Mouse (Mus musculus) embryonic facial prominence, embryonic 15.5 days (tissue): Measurements from ENCODE around the gene Raly. TPM values are rescaled to one million over a fixed set of nuclear protein-coding genes. Genes with fewer than 3 reads are reported as not detected.

Source experiments
- ATAC-seq: fragments of 200-750 bp; cut with Nextera tagmentation; 2 replicates; pipeline ENCODE4 v1.8.0; 2017; ENCODE audit warnings: low read depth, moderate TSS enrichment; ENCODE audit not compliant: insufficient number of reproducible peaks, low FRiP score, low TSS enrichment
- H3K27ac ChIP-seq: fragments of 300-500 bp; sonication (generic); replicated peaks from 2 replicates; pipeline ENCODE4 v1.5.1; 2015; ENCODE audit warnings: mild to moderate bottlenecking, inconsistent platforms
- H3K27me3 ChIP-seq: fragments of 300-500 bp; sonication (generic); 2 replicates; pipeline ENCODE4 v1.6.1; 2015; ENCODE audit warnings: inconsistent platforms
- H3K36me3 ChIP-seq: fragments of 300-500 bp; sonication (generic); 2 replicates; pipeline ENCODE4 v1.6.1; 2015; ENCODE audit warnings: mild to moderate bottlenecking, inconsistent platforms
- H3K4me1 ChIP-seq: fragments of 300-500 bp; sonication (generic); 2 replicates; pipeline ENCODE4 v1.6.1; 2015; ENCODE audit warnings: inconsistent platforms
- H3K4me2 ChIP-seq: fragments of 300-500 bp; sonication (generic); replicated peaks from 2 replicates; pipeline ENCODE4 v1.6.1; 2015; ENCODE audit warnings: mild to moderate bottlenecking, inconsistent platforms
- H3K4me3 ChIP-seq: fragments of 300-500 bp; sonication (generic); replicated peaks from 2 replicates; pipeline ENCODE4 v1.5.1; 2015; ENCODE audit warnings: mild to moderate bottlenecking, inconsistent platforms
- H3K9ac ChIP-seq: fragments of 300-500 bp; sonication (generic); 2 replicates; pipeline ENCODE4 v1.6.1; 2015; ENCODE audit warnings: inconsistent platforms
- H3K9me3 ChIP-seq: fragments of 300-500 bp; sonication (generic); replicated peaks from 2 replicates; pipeline ENCODE4 v1.6.1; 2016; ENCODE audit warnings: inconsistent platforms
- WGBS: fragments of 180-500 bp; shearing (Covaris S2); methylation state at CpG from one replicate; pipeline ENCODE4 v1.1.7; 2015; 5-methylcytosine and 5-hydroxymethylcytosine counted together
- polyA plus RNA-seq: library from polyadenylated mRNA; unstranded; fragments of >200 nt; fragmentation: Nextera tagmentation; extraction: Ambion mirVana; gene quantifications from 2 replicates; pipeline ENCODE4 v1.2.1, GENCODE M21; 2015

Raly gene
- 49.4 TPM in 2 replicates for polyA plus RNA-seq

DNA sequence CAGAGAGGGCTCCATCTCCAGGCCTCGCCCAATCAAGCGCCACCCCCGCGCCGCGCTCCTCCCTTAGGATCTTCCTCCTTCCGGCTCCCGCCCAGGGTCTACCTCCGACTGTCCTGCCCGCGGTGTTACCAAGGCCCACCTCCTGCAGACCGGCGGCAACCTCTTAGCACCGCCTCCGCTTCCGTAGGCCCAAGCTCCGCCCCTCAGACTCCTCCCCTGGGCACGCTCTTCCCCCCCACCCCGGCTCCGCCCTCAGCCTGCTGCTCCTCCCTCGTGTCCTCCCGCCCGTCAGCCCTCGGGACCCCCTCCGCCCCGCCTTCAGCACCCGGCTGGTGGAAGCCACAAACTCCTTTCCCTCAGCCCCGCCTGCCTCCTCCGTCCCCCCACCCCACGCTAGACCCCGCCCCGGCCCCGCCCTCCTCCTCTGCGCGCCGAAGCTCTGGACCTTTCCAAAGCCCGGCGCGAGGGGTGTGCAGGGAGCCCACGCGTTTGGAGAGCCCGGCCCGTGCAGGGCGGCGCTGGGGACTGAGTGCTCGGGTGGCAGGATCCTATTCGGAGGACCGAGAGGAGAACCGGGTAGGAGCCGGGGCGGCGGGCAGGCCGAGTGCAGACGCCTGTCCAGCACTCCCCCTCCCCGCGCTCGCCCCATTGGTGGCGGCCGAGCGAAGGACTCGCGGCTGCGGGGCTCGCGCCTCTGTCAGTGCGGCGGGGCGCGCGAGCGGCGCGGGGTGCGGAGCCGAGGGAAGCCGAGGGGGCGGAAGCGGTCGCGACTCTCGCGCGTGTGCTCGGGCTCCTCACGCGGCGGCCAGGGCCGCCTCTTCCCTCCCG, at the start of gene Raly, which contains the start of gene a:
Raly (plus strand) TSS at position 441 of the 828 bp plus-strand sequence.
a (plus strand) TSS at position 747 of the 828 bp plus-strand sequence.
- peaks cover 34% of the 10 kb centered on the region for H3K4me1 ChIP-seq
- under 1% methylated on average over 88 of the region's 89 CpGs for WGBS
- peak within 1 kb of the TSS; percentile 99 for H3K27ac ChIP-seq
- peak within 1 kb of the TSS; percentile 98 for H3K9ac ChIP-seq
- ATAC-seq = peak; percentile 97
- H3K4me2 ChIP-seq = peak within 1 kb of the TSS; percentile 65
- H3K9me3 ChIP-seq = no peaks in the 10 kb centered on the region
- no peaks in the 10 kb centered on the region for H3K36me3 ChIP-seq
- H3K27me3 ChIP-seq = no peaks in the 10 kb centered on the region
- H3K4me3 ChIP-seq = peak within 1 kb of the TSS; percentile 100

DNA sequence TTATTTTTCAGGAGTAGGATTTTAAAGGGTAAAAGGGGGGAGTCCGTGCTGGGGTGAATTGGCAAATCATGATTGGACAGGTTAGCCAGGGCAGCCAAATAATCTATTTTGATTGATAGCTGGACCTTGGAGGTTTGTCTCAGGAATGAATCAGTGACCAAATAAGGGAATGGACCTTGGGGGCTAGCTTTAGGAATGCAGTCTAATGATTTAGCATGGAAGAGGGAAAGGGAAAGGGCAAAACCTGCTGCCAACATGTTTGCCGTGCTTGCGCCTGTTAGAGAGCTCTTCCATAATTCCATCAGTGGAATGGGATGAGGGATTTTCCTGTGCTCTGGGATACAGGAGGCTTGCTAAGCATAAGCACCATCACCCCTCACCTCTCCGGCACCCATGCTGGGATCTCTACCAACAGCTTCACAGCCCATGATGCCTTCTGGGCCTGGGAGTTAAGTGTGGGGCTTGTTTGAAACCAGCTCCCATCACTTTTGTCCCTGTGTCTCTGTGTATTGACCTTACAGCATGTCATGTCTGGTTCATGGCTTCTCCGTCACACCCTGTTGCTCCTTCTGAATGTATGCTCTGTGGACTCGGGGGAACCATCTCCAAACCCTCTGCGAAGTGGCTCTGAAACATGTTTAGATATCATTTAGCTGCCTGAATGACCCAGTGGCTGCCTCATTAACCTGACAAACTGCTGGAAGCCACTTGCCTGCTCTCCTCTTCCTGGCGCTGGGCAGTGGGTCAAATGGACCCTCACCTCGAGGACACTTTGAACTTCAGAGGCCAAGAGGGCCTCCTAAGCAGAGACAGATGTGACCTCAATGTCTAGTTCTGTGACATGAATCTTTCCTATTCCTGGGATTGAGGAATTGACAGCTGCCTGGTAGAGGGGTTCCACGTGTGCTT, 47.7 kb upstream of the Raly start:
- Histone ChIP-seq H3K9me3 (no peaks in the 10 kb centered on the region), H3K27me3 (no peaks in the 10 kb centered on the region), H3K4me2 (no peak overlapping the region), H3K36me3 (no peaks in the 10 kb centered on the region), H3K4me3 (no peak overlapping the region), H3K4me1 (no peaks in the 10 kb centered on the region), H3K27ac (no peak overlapping the region), H3K9ac (no peak overlapping the region)
- no peak for ATAC-seq
- 49% methylated on average over 10 of the region's 10 CpGs for WGBS

DNA sequence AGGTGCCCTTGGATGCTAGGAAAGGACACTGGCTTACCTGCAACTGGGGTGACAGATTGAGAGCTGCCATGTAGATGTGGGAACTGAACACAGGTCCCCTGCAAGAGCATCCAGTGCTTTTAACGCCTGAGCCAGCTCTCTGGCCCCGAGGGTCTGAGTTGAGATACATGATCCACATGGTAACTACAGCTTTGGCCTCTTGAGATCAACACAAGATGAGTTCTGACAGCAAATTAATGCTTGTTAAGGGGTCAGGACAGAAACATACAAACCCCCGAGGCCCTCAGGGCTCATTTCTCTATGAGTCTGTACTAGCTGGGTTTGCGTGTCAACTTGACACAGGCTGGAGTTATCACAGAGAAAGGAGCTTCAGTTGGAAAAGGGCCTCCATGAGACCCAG, 47.0 kb upstream of the Raly start:
- Histone ChIP-seq H3K4me2 (no peak overlapping the region), H3K27me3 (no peaks in the 10 kb centered on the region), H3K4me3 (no peak overlapping the region), H3K9ac (no peak overlapping the region), H3K36me3 (no peaks in the 10 kb centered on the region), H3K27ac (no peak overlapping the region), H3K4me1 (peaks cover 3% of the 10 kb centered on the region), H3K9me3 (no peaks in the 10 kb centered on the region)
- 23% methylated on average over 4 of the region's 4 CpGs for WGBS
- ATAC-seq = no peak

DNA sequence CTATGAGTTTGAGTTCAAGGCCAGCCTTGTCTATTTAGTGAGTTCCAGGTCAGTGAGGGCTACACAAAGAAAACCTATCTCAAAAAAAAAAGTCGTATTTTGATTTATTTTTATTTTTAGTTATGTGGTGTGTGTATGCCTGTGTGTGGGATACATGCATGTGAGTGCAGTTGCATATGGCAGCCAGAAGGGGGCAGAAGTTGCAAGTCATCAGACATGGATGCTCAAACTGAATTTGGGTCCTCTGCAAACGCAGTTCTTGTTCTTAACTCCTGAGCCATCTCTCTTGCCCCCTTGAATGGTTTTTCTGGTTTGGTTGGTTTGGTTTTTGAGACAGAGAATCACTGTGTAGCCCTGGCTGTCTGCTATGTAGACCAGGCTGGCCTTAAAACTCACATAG, 42.5 kb upstream of the Raly start:
- no peaks in the 10 kb centered on the region for H3K27me3 ChIP-seq
- H3K4me1 ChIP-seq = peaks cover 14% of the 10 kb centered on the region
- no peak overlapping the region for H3K27ac ChIP-seq
- no peak overlapping the region for H3K4me2 ChIP-seq
- no peaks in the 10 kb centered on the region for H3K36me3 ChIP-seq
- 90% methylated on average over 2 of the region's 2 CpGs for WGBS
- no peaks in the 10 kb centered on the region for H3K9me3 ChIP-seq
- H3K9ac ChIP-seq = no peak overlapping the region
- ATAC-seq = no peak
- no peak overlapping the region for H3K4me3 ChIP-seq

DNA sequence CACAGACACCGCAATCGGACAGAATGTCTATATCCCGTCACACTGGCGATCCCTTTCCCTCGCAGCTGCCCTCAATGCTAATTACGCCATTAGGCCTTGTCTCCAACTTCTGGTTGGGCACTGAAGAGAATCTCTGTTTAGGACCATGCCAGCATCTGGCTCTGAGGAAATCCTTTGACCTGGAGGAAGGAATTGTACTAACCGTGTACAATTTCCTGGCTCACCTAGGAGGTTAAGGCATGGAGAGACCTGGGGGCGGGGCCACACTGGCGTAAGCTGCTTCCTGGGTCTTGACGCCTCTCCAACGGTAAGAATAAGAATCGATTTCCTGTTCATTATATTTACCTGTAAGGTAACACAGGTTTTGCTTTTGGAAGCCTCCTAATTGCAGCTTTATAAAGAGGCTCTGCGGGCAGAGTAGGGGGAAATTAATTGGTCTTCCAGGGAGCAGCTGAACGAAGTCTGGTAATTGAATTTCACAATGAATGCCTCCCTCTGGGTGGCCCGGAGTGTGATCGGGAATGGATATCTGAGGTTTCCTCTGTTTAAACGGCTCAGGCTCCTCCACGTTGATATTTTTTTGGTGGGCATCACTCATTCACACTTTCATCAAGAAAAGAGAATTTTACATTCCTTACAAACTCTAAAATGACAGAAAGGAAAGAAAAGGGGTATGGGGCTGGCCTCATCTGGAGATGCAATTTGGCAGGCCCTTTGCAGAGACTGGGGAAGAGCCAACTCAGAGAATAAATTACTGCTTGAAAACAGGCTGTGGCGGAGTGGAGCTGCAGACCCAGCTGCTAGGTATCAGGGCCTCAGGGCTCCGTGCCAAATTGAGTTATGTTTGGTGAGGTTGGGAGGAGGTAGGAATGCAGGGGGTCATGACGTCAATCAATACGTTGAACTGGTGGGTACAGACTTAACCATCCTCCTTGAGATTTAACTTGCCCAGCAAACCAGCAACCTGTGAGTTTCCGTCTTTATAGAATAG, 41.6 kb upstream of the Raly start:
- H3K27ac ChIP-seq = peak overlapping the region; percentile 25
- H3K4me1 ChIP-seq = peaks cover 14% of the 10 kb centered on the region
- H3K4me3 ChIP-seq = no peak overlapping the region
- H3K36me3 ChIP-seq = no peaks in the 10 kb centered on the region
- H3K9me3 ChIP-seq = no peaks in the 10 kb centered on the region
- ATAC-seq = peak; percentile 54; the same call in 1 of the 2 replicates
- peak overlapping the region; percentile 13 for H3K4me2 ChIP-seq
- no peaks in the 10 kb centered on the region for H3K27me3 ChIP-seq
- WGBS = 34% methylated on average over 23 of the region's 23 CpGs
- H3K9ac ChIP-seq = no peak overlapping the region

DNA sequence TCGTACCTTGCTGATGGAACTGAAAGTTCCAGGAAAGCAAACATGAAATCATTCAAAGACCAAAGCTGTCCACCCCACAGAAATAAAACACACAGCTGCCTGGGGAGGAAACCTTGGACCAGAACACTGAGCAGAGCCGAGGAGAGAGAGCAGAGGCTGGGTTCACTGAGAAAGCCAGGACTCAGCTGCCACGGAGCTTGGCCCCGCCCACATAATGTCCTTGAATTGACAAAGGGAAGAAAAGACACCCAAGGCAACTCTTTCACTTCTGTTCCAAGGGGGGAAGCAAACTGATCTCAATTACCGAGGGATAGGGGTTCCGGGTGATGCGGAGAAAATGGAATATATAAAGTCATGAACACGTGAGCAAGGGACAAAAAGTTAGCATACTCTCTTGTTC, 39.0 kb upstream of the Raly start:
- Histone ChIP-seq H3K27me3 (no peaks in the 10 kb centered on the region), H3K4me1 (peaks cover 14% of the 10 kb centered on the region), H3K27ac (no peak overlapping the region), H3K4me2 (no peak overlapping the region), H3K9ac (no peak overlapping the region), H3K36me3 (no peaks in the 10 kb centered on the region), H3K4me3 (no peak overlapping the region), H3K9me3 (no peaks in the 10 kb centered on the region)
- ATAC-seq = no peak
- 49% methylated on average over 8 of the region's 8 CpGs for WGBS

DNA sequence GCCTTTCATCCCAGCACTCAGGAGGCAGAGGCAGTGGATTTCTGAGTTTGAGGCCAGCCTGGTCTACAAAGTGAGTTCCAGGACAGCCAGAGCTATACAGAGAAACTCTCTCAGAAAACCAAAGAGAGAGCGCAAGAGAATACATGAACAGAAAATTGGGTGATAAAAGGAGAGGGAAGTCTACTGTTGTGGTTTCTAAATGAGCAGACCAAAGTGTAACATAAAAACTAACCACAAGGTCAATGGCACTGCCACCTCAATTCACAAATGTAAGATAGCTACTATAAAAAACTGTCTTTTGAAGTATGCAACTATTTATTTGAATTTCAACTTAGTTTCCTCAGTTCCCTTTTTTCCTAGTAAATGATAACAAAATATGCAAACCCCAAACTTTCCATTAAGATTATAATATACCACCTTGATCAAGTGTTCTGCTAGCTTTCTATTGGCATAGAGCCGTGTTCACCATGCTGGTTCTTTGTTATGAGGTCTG, 36.8 kb upstream of the Raly start:
- no peaks in the 10 kb centered on the region for H3K27me3 ChIP-seq
- no peak for ATAC-seq
- no peak overlapping the region for H3K27ac ChIP-seq
- H3K4me1 ChIP-seq = peaks cover 15% of the 10 kb centered on the region
- 88% methylated on average over 2 of the region's 2 CpGs for WGBS
- H3K4me3 ChIP-seq = no peak overlapping the region
- no peaks in the 10 kb centered on the region for H3K9me3 ChIP-seq
- no peak overlapping the region for H3K9ac ChIP-seq
- H3K4me2 ChIP-seq = no peak overlapping the region
- H3K36me3 ChIP-seq = no peaks in the 10 kb centered on the region

DNA sequence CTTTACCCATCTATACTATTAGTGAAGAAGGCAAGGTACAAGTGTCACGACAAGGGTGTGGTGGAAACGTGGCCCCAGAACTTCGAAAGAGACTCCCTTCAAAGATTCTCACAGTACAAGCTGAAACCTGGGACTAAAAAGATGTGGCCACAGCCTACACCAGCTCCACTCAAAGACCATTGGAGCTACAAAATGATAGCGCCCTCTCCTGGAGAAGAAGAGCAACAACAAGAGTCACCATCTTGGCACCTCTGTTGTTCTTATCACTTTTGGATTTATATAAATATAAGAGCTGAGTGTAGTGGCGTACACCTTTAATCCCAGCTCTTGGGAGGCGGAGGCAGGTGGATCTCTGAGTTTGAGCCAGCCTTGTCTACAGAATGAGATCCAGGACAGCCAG, 35.1 kb upstream of the Raly start:
- Histone ChIP-seq H3K36me3 (no peaks in the 10 kb centered on the region), H3K9ac (no peak overlapping the region), H3K27ac (no peak overlapping the region), H3K4me2 (no peak overlapping the region), H3K4me1 (peaks cover 6% of the 10 kb centered on the region; the same call in 1 of the 2 replicates), H3K4me3 (no peak overlapping the region), H3K9me3 (no peaks in the 10 kb centered on the region; the same call in 1 of the 2 replicates), H3K27me3 (no peaks in the 10 kb centered on the region)
- 65% methylated on average over 6 of the region's 6 CpGs for WGBS
- ATAC-seq = no peak

DNA sequence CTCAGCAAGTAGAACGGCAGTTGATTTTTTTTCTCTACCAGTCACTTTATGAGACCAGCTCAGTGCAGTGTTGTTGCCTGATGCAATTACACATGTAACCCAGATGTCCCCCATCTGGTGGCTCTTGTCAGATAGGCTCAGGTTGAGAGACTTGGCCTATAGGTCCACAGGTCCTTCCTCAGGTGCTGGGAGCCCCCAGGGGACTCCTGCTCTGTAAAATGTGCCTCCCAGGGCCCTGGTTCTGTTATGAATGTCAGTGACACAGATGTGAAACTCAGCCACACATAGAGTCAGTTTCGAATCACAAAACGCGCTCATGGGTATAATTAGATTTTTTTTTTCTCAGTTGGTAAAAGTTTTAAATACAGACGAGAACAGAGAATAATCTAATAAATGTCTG, 33.2 kb upstream of the Raly start:
- ATAC-seq = no peak
- no peak overlapping the region for H3K9ac ChIP-seq
- H3K4me3 ChIP-seq = no peak overlapping the region
- WGBS = 51% methylated on average over 5 of the region's 5 CpGs
- no peak overlapping the region for H3K27ac ChIP-seq
- H3K36me3 ChIP-seq = no peaks in the 10 kb centered on the region
- no peaks in the 10 kb centered on the region for H3K27me3 ChIP-seq
- peaks cover 6% of the 10 kb centered on the region; the same call in 1 of the 2 replicates for H3K4me1 ChIP-seq
- H3K9me3 ChIP-seq = no peaks in the 10 kb centered on the region; the same call in 1 of the 2 replicates
- H3K4me2 ChIP-seq = no peak overlapping the region

DNA sequence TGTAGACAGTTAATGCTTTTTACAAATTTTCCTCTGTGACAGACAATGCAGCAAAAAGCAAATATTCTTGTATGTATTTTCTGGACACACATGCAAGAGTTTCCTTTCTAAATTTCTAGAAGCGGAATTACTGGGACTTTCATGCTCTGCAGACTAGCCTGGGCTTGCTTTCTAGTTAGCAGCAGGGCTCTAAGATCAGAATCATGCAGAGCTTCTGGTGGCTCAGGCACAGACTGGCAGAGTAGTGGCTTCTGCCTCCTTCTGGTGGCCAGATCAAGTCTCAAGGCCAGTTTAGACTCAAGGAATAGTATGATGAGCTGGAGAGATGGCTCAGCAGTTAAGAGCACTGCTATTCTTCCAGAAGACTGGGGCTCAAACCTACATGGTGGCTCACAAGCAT, 32.4 kb upstream of the Raly start:
- H3K9ac ChIP-seq = no peak overlapping the region
- no peaks in the 10 kb centered on the region; the same call in 1 of the 2 replicates for H3K9me3 ChIP-seq
- WGBS = 68% methylated on average over 1 of the region's 1 CpGs
- H3K4me1 ChIP-seq = peaks cover 6% of the 10 kb centered on the region; the same call in 1 of the 2 replicates
- no peaks in the 10 kb centered on the region for H3K27me3 ChIP-seq
- no peak overlapping the region for H3K27ac ChIP-seq
- no peak overlapping the region for H3K4me3 ChIP-seq
- H3K4me2 ChIP-seq = no peak overlapping the region
- no peak for ATAC-seq
- no peaks in the 10 kb centered on the region for H3K36me3 ChIP-seq
